ENCODE assay signal across 11 mouse cellular contexts in genomic region chr12:4558475-4559279, GRCm38 (mm10). TPM values are rescaled to one million over a fixed set of nuclear protein-coding genes. Genes with fewer than 3 reads are reported as not detected.
DNase-seq lines count a peak whose midpoint lies in the region; ATAC-seq lines count a peak whose summit lies in the region.
"Had no signal": no experiment of that assay in that cellular context is flagged by ENCODE, and none has a peak within 500 bp of the region (broad histone marks: within the 10 kb centered on the region; RNA-seq: fewer than 3 reads in every experiment).

No protein-coding gene starts in this region.

- no peaks in the 10 kb centered on the region for H3K27me3 ChIP-seq in embryonic facial prominence, embryonic 13.5 days
- no peaks in the 10 kb centered on the region for H3K27me3 ChIP-seq in embryonic facial prominence, embryonic 10.5 days (replicated peaks; ENCODE audit: low read depth, poor library complexity, severe bottlenecking)
- H3K27me3 ChIP-seq in kidney, embryonic 16.5 days (ENCODE audit: insufficient read depth, low read length) = no peaks in the 10 kb centered on the region
- H3K27me3 ChIP-seq: CH12.LX had no signal

- no peak for DNase-seq in embryonic facial prominence, embryonic 10.5 days (ENCODE audit: low spot score)
- DNase-seq in adrenal gland, postnatal 25 days = peak; percentile 52
- DNase-seq in testis, postnatal 10 days (ENCODE audit: low spot score) = peak; percentile 79
- no peak for DNase-seq in c-Kit-positive CD71-positive TER-119-positive erythroid progenitor cells, embryonic 14.5 days (ENCODE audit: low spot score)
- DNase-seq in cerebellum, adult 8-10 months = no peak

- no peaks in the 10 kb centered on the region for H3K36me3 ChIP-seq in embryonic facial prominence, embryonic 13.5 days
- H3K36me3 ChIP-seq in embryonic facial prominence, embryonic 10.5 days (replicated peaks) = no peaks in the 10 kb centered on the region
- no peaks in the 10 kb centered on the region for H3K36me3 ChIP-seq in kidney, embryonic 16.5 days (ENCODE audit: insufficient read depth, low read length)

- WGBS in embryonic facial prominence, embryonic 13.5 days = 60% methylated on average over 9 of the region's 9 CpGs
- WGBS in embryonic facial prominence, embryonic 10.5 days = 83% methylated on average over 9 of the region's 9 CpGs
- WGBS in kidney, embryonic 16.5 days = 65% methylated on average over 9 of the region's 9 CpGs

- peak overlapping the region; percentile 49; the same call in 1 of the 2 replicates for H3K27ac ChIP-seq in embryonic facial prominence, embryonic 13.5 days
- no peak overlapping the region for H3K27ac ChIP-seq in embryonic facial prominence, embryonic 10.5 days (replicated peaks)
- peak overlapping the region; percentile 43; the same call in 1 of the 2 replicates for H3K27ac ChIP-seq in kidney, embryonic 16.5 days (ENCODE audit: low read length)

- H3K9ac ChIP-seq in embryonic facial prominence, embryonic 13.5 days = no peak overlapping the region
- no peak overlapping the region; the same call in 1 of the 2 replicates for H3K9ac ChIP-seq in kidney, embryonic 16.5 days (replicated peaks; ENCODE audit: low read length)

- H3K9me3 ChIP-seq in embryonic facial prominence, embryonic 13.5 days = no peaks in the 10 kb centered on the region
- no peaks in the 10 kb centered on the region for H3K9me3 ChIP-seq in embryonic facial prominence, embryonic 10.5 days
- no peaks in the 10 kb centered on the region for H3K9me3 ChIP-seq in kidney, embryonic 16.5 days (ENCODE audit: low read length)

- no peak overlapping the region for H3K4me3 ChIP-seq in embryonic facial prominence, embryonic 13.5 days
- no peak overlapping the region for H3K4me3 ChIP-seq in embryonic facial prominence, embryonic 10.5 days
- H3K4me3 ChIP-seq in kidney, embryonic 16.5 days (ENCODE audit: low read length) = no peak overlapping the region

- peaks cover 11% of the 10 kb centered on the region for H3K4me1 ChIP-seq in embryonic facial prominence, embryonic 13.5 days
- no peaks in the 10 kb centered on the region for H3K4me1 ChIP-seq in embryonic facial prominence, embryonic 10.5 days
- H3K4me1 ChIP-seq in kidney, embryonic 16.5 days (ENCODE audit: insufficient read depth, low read length) = peaks cover 4% of the 10 kb centered on the region; the same call in 1 of the 2 replicates

- H3K4me2 ChIP-seq in embryonic facial prominence, embryonic 13.5 days = no peak overlapping the region
- H3K4me2 ChIP-seq in kidney, embryonic 16.5 days (replicated peaks; ENCODE audit: low read depth, low read length) = no peak overlapping the region

- ATAC-seq in embryonic facial prominence, embryonic 13.5 days (ENCODE audit: insufficient number of reproducible peaks, insufficient read depth, low FRiP score, low TSS enrichment, low read depth) = no peak
- peak; percentile 51; the same call in 1 of the 2 replicates for ATAC-seq in kidney, embryonic 16.5 days (ENCODE audit: low FRiP score, low TSS enrichment)
- ATAC-seq in inflammation-experienced regulatory T-cells, adult 6 months = no peak

RNA-seq across cellular contexts. Expression of gene Itsn2, which starts 33.8 kb away (rescaled TPM):
- 32.7 and 34.0 TPM in 2 replicates for polyA plus RNA-seq in embryonic facial prominence, embryonic 13.5 days (2015; fragmentation: Nextera tagmentation; extraction: Ambion mirVana)
- polyA plus RNA-seq in embryonic facial prominence, embryonic 10.5 days (2016; fragmentation: Nextera tagmentation; extraction: Ambion mirVana) = 17.6 and 17.9 TPM in 2 replicates
- total RNA-seq in adrenal gland, postnatal 25 days (2021) = 57.2 and 63.3 TPM in 2 replicates
- polyA plus RNA-seq in kidney, embryonic 16.5 days (2015; fragmentation: Nextera tagmentation; extraction: Ambion mirVana) = 33.3 and 37.2 TPM in 2 replicates
- 10 to 100 TPM; 49.8 to 65.3 (median 61.3) TPM for polyA plus RNA-seq in inflammation-experienced regulatory T-cells, adult 6 months (2017; shearing (Covaris generic))

RNA-seq across cellular contexts. Expression of gene Gm3625, which starts 34.0 kb away (rescaled TPM):
- not detected in 2 replicates for polyA plus RNA-seq in embryonic facial prominence, embryonic 13.5 days (2015; fragmentation: Nextera tagmentation; extraction: Ambion mirVana)
- polyA plus RNA-seq in embryonic facial prominence, embryonic 10.5 days (2016; fragmentation: Nextera tagmentation; extraction: Ambion mirVana) = not detected in 2 replicates
- total RNA-seq in adrenal gland, postnatal 25 days (2021) = not detected in 2 replicates
- not detected in 2 replicates for polyA plus RNA-seq in kidney, embryonic 16.5 days (2015; fragmentation: Nextera tagmentation; extraction: Ambion mirVana)
- not detected for polyA plus RNA-seq in inflammation-experienced regulatory T-cells, adult 6 months (2017; shearing (Covaris generic))
- total RNA-seq: CH12.LX had no signal
- polyA plus RNA-seq: large intestine, adult 2 months; neural tube, embryonic 11.5 days had no signal

Comparison
In these comparisons a context has a peak if more than half of its experiments do, and no peak if none do; other contexts are left out.
1. DNase-seq: peak in adrenal gland, postnatal 25 days (single experiment) and testis, postnatal 10 days (single experiment); none in embryonic facial prominence, embryonic 10.5 days (single experiment), c-Kit-positive CD71-positive TER-119-positive erythroid progenitor cells, embryonic 14.5 days (single experiment) and cerebellum, adult 8-10 months (single experiment).